Mouse (Mus musculus) 3T3-L1 (cell line): ENCODE results near the gene Sqstm1.
"Not testable (repeated sequence)": the region's sequence is repeated elsewhere in the genome, so short reads cannot be mapped to it uniquely, and the experiment has no call there.

Experiments
- DNase-seq: peaks from one replicate; pipeline ENCODE4 v3.0.0-alpha.2; 2015; ENCODE audit warnings: low read depth, low spot score

Gene Sqstm1

DNA sequence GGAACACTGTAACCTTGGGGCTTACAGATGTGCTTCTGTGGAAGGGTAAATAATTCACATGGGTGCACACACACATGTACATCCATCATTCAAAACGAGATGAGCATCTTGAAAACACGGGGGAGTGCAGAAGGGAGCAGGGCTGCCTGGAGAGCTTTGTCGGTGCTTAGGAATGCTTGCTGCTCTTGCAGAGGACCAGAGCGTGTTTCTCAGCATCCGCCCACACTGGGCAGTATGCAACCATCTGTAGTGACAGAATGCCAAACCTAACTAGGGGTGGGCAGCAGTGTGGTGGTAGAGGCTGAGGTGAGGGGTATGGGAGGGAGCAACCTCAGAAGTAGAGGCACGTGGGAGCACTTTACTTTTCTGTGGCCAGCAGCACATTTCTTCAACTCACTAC is 33.5 kb downstream of the Sqstm1 start:
- DNase-seq: peak; percentile 69

DNA sequence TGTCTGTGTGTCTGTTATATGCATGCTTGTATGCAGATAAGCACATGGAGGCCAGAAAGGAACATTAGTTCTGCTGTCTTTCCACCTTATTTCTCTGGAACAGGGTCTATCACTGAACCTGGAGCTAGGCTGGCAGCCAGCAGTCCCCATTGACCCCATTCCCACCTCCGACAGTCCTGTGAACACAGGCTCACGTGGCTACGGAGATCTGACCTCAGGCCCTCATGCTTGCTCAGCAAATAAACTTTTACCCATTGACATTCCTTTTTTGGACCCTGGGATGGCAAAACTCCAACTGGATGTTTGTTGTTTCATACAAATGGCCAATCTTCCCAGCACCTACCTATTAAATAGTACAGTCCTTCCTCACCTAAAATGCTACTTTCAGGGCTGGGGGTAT is 34.3 kb downstream of the Sqstm1 start:
- no peak for DNase-seq

DNA sequence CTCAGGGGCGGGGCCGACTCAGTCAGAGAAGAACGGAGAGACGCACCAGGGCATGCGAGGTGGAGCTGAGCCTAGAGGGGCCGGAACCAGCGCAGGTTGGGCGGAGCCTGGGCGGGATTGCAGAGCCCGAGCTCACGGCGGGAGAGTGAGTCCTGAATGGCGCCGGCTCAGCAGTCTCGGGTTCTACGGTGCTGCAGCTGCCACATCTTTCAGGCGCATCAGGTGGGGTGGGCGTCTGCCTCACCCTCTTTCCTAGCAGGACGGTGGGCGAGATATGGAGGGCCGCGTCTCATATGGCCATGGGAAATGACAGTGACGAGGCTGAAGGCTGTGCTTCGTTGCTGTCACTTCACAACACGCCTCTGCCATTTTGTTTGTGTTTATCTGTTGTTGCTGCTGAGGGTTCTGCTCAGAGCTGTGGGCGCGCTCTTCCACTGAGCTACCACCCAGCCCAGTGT is 35.9 kb downstream of the Sqstm1 start:
- peak; percentile 99 for DNase-seq

DNA sequence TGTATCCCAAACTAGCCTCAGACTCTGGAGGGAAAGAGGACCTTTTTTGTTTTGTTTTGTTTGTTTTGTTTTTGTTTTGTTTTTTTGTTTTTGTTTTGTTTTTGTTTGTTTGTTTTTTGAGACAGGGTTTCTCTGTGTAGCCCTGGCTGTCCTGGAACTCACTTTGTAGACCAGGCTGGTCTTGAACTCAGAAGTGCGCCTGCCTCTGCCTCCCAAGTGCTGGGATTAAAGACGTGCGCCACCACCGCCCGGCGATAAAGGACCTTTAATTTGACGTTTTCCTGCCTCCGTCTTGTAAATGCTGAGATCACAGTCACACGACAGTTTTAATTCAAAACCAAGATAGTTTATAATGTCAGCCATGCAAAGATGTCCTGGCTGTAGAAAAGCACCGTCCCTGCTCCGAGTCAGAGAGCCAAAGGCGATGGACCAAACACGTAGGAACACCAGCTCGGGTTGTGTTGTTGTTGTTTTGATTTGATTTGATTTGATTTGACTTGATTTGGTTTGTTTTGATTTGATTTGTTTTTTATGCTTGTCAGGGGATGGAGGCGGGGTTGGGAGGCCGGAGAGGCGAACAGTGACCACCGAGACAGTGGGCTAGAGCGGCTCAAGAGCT is 36.4 kb downstream of the Sqstm1 start, which contains the start of gene Mrnip:
Gene Mrnip, plus strand, starts transcription at position 334 of the 619 bp plus-strand sequence.
- DNase-seq: not testable (repeated sequence)

DNA sequence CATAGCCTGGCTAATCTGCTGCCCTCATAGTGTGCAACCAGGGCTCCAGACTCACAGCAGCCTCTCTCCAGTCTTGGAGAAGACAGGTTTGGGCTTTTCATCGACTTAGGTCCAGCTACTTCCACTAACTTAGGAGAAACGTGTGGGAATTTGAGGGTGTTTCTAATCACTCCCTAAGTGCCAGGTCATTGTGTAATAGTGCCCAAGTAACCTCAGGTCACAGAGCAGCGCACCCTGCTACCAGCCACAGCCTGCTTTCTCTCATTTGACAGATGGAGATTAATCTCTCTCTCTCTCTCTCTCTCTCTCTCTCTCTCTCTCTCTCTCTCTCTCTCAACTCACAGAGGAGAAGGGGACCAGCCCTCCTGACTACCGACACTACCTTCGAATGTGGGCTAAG is 42.3 kb downstream of the Sqstm1 start:
- DNase-seq: no peak

DNA sequence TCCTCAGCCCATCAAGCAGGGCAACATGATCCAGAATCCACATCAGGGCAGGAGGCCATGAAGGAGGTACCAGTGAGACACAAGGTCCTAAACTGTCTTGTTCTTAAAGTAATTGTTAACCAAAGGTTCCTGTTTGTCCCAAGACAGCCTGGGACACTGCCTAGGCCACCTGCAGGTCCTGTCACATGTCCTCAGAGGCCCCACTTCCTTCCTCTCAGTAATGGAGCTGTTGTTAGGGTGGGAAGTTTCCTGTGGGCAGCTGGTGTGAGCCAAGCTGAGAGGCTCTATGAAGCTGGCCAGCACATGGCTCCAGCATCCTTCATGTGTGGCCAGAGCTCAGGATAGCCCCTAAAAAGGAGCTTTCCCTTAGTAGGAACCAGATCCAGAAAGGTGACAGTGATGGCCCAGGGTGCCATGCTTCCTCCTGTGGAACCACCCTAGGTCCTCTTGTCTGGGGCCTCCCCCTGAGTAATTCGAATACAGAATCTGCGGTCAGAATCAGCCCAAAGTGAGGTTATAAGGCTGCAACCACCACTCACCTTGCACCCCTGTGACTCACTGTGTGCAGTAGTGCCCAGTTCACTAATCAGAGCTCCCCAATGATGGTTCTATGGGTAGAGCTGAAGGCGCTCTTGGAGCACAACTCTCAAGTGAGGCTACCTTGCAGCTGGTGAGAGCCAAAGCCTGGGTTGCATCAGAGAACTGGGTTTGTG is 48.1 kb downstream of the Sqstm1 start:
- no peak for DNase-seq

DNA sequence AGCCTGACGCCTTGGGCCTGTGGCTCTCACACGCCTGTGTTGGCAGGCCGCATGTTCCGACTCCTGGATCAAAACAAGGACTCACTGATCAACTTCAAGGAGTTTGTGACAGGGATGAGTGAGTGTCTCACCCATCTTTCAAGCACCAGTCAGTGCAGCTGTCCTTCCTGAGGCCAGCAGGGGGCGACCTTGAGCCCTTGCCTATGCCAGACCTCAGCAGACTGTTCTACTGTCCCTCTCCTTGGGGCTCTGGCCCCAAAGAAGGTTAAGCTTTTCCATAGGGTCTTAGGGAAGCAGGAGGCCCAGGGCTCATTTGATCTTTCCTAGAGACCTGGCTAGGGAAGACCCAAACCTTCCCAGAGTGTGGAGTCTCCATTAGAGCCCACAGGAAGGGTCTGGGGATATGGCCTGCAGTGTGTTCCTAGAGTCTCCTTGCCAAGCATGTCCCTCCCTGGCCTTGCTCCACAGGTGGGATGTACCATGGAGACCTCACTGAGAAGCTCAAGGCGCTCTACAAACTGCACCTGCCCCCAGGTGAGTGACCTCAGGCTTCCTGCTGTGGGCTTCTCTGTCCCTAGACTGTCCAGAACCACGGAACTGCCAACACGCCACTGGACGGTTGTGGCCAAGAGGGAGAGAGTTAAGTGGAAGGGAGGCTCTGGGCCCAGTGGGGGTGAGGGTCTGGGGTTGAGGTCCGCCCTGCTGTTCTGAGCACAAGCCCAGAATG is 48.9 kb downstream of the Sqstm1 start:
- DNase-seq: peak; percentile 76

DNA sequence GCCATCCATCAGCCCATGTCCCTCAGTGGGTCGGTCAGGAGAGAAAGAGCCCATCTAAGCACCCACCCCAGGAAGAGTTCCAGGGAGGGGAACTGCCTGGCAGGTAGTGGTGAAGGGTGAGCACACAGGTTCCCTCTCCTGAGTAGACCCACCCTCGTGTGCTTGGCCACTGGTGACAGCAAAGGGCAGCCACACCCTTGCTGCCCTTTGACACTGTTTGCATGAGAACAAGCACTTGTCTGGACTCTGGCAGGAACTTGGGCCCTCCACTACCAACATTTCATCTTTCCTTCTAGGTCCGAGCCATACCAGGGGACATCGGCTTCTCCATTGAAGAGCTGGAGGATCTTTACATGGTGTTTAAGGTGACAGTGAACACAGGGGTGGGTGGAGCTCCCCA is 51.3 kb downstream of the Sqstm1 start:
- no peak for DNase-seq

DNA sequence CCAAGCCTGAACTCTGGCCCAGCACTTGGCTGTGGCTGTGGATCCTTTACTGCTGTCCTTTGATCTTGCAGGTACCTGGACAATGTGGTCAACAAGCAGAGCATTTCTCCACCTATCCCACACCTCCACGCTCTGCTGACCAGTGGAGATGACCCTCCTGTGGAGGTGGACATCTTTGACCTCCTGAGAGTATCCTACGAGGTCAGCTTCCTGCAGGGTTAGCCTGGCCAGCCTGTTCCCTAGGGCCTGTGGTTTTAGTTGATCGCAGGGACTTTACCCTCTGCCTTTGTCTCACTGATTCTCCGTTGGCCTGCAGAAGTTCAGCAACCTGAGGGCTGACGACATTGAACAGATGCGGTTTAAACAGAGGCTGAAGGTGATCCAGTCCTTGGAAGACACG is 52.3 kb downstream of the Sqstm1 start:
- DNase-seq: no peak

DNA sequence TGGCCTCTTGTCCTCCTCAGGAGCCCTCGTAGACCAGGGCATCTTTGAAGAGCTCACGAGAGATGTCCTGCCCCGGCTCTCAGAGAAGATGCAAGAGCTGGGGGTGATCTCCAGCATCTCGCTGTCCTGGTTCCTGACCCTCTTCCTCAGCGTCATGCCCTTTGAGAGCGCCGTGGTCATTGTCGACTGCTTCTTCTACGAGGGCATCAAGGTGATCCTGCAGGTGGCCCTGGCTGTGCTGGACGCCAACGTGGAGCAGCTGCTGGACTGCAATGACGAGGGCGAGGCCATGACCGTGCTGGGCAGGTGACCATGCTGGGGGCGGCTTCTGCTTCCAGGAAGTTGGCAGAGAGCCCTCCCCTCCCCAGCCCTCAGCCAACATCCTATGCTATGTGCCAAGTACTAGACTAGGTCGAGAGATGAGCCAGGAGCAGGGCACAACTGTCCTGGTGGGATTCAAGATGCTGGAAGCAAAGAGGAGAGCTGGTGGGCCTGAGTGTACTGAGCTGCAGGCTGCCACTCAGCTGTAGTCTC is 53.8 kb downstream of the Sqstm1 start:
- no peak for DNase-seq

DNA sequence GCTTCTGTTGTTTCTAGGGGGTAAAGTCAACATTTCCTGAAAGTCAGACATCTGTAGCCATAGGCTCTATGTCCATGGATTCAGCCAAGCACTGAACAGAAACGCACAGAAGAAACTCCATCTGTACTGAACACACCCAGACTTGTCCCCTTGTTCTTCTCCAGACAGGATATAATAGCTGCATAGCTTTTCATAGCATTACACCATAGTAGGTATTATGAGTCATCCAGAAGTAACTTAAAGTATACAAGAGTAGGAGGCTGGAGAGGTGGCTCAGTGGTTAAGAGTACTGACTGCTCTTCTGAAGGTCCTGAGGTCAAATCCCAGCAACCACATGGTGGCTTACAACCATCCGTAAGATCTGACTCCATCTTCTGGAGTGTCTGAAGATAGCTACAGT is 54.8 kb downstream of the Sqstm1 start:
- peak; percentile 81 for DNase-seq

DNA sequence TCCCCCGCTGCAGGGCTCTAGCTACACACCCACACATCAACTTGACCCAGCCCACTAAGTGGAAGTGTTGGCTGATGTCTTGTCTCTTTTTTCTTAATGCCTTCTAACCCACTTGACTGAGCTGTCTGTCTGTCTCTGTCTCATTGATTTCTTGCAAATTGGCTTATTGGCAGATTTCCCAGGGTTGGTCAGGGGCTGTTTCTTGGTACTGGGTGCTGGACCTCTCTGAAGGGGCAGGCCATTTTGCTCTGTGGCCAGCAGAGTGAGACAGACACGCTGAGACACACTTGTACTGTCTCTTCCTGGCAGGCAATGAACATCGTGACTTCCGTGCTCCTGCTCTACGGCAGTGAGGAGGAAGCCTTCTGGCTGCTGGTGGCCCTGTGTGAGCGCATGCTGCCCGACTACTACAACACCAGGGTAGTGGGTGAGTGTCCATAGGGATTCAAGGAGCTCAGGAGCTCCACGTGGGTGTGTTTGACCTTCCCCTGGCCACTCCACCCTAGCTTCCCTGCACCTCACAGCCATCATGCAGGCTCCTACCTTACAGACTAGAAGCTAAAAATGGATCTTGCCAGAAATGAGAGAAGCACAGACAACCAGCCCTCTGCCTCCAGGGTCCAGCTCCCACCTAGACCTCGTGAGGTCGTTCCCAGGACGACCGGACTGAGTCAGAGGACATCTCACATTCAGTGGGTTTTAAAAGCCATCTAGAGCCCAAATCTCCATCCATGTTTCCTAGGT is 55.7 kb downstream of the Sqstm1 start:
- DNase-seq: peak; percentile 41

DNA sequence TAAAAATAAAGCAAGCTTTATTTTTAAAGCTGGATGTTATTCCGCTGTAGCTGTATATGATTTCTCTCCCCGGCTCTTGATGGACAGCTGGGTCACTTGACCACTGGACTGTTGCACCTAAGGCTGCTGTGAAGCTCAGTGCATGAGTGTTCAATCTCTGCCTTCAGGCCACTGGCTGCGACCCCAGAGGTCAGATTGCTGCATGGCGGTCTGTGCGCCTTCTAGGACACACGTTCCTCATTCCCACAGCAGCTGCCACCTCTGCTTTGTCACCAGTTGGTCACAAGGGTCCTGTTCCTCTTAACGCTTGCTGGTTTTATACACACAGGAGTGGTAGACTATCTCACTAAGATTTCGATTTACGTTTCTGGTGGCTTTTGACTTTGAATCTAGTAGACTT is 56.5 kb downstream of the Sqstm1 start:
- DNase-seq: no peak

DNA sequence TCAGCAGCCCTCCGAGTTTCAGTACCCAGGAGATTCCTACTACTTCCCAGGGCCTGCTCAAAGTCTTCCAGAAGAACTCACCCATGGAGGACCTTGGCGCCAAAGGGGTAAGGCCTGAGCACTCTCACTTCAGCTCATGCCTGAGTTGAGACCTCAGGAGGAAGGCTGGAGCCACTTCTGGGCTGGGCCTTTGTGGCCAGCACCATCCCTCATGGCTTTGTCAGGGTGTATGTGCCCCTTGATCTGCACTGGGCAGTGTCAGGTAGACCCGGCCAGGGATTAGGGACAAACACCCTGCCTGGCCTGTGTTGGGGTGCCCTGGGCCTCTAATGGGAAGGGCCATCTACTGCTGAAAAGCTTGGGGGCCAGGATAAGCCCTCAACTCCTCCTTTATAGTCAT is 59.3 kb downstream of the Sqstm1 start:
- DNase-seq: no peak

DNA sequence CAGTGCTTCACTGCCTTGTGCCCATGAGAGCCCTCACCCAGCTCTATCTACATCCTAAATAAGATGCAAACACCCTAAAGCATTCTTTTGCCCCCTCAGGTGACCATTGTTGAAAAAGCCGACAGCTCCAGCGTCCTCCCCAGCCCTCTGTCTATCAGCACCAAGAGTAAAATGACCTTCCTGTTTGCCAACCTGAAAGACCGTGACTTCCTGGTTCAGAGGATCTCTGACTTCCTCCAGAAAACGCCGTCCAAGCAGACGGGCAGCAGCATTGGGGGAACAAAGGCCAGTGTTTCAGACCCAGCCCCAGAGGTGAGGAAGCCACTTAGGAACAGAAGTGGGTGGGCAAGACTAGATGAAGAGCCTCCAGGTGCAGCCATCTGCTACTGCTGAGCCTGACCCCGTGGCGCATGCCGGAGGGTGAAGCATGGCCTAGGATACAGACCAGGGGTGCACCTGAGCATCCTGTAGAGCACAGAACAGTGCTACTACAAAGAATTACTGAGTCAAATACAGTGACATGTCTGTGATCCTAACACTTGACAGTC is 61.0 kb downstream of the Sqstm1 start:
- no peak for DNase-seq
